Mouse (Mus musculus) hindbrain, embryonic 12.5 days (tissue): ENCODE measurements around the gene Smyd3. TPM values are rescaled to one million over a fixed set of nuclear protein-coding genes. Genes with fewer than 3 reads are reported as not detected.
A peak's percentile ranks its signal among the peaks of the same experiment; 100 is the strongest.

Experiments
- ATAC-seq: fragments of 200-750 bp; cut with Nextera tagmentation; 2 replicates; pipeline ENCODE4 v1.8.0; 2017; ENCODE audit warnings: moderate TSS enrichment; ENCODE audit not compliant: low FRiP score
- H3K27ac ChIP-seq: fragments of 300-500 bp; sonication (generic); 2 replicates; pipeline ENCODE4 v1.5.1; 2016; ENCODE audit warnings: mild to moderate bottlenecking
- H3K27me3 ChIP-seq: fragments of 300-500 bp; sonication (generic); 2 replicates; pipeline ENCODE4 v1.6.1; 2016; ENCODE audit warnings: mild to moderate bottlenecking
- H3K36me3 ChIP-seq: fragments of 300-500 bp; sonication (generic); 2 replicates; pipeline ENCODE4 v1.6.1; 2016; ENCODE audit warnings: mild to moderate bottlenecking
- H3K4me1 ChIP-seq: fragments of 300-500 bp; sonication (generic); 2 replicates; pipeline ENCODE4 v1.6.1; 2016
- H3K4me2 ChIP-seq: fragments of 300-500 bp; sonication (generic); replicated peaks from 2 replicates; pipeline ENCODE4 v1.6.1; 2016; ENCODE audit warnings: mild to moderate bottlenecking
- H3K4me3 ChIP-seq: fragments of 300-500 bp; sonication (generic); 2 replicates; pipeline ENCODE4 v1.5.1; 2016; ENCODE audit warnings: mild to moderate bottlenecking
- H3K9ac ChIP-seq: fragments of 300-500 bp; sonication (generic); 2 replicates; pipeline ENCODE4 v1.6.1; 2016; ENCODE audit warnings: mild to moderate bottlenecking, moderate library complexity
- H3K9me3 ChIP-seq: fragments of 300-500 bp; sonication (generic); replicated peaks from 2 replicates; pipeline ENCODE4 v1.6.1; 2016; ENCODE audit warnings: mild to moderate bottlenecking
- WGBS: fragments of 180-500 bp; shearing (Covaris S2); methylation state at CpG from one replicate; pipeline ENCODE4 v1.1.7; 2016; 5-methylcytosine and 5-hydroxymethylcytosine counted together
- polyA plus RNA-seq: library from polyadenylated mRNA; unstranded; fragments of >200 nt; fragmentation: Nextera tagmentation; extraction: Ambion mirVana; gene quantifications from 2 replicates; pipeline ENCODE4 v1.2.1, GENCODE M21; 2016

Smyd3 gene
- polyA plus RNA-seq, 1 experiment from 2014 or later: 19.4 TPM

DNA sequence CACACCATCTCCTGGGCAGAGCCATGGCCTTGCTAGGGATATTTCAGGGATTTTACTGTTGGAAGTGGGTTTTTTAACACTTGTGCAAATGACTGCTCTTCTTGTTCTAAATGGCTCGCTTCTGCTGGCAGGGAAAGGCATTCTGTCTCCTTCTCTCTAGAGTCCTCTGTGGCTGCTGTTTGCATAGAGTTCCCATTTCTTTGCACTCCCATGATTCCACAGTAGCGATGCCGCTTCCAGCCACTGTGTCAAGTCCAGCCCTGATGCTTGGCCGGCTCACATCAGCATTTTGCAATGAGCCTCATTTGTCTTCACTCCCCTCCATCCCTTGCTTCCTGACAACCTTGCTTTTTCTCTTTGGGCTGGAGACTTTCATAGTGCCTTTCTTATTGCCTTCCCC is 528.4 kb downstream of the Smyd3 start:
- Histone ChIP-seq H3K9me3 (no peaks in the 10 kb centered on the region), H3K27ac (peak overlapping the region; percentile 35), H3K4me3 (no peak overlapping the region), H3K4me2 (no peak overlapping the region), H3K9ac (no peak overlapping the region), H3K27me3 (no peaks in the 10 kb centered on the region), H3K36me3 (no peaks in the 10 kb centered on the region), H3K4me1 (peaks cover 21% of the 10 kb centered on the region)
- 66% methylated on average over 4 of the region's 4 CpGs for WGBS
- no peak for ATAC-seq

DNA sequence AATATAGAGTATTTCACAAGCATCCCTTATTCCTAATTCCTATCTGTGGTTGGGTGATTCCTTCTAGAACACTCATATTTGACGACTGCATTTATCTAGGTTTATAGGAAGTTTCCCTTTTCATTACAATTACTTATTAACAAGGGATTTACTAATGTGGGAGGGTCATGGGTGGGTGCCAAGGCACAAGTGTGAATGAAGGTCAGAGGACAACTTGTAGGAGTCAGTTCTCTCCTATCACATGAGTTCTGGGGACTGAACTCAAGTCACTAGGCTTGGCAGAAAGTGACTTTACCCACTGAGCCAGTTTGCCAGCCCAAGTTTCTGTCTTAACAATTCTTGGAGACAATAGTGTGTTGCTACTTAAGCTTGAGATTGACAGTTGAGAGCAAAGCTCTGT is 529.7 kb downstream of the Smyd3 start:
- peaks cover 21% of the 10 kb centered on the region for H3K4me1 ChIP-seq
- ATAC-seq: no peak
- no peaks in the 10 kb centered on the region for H3K27me3 ChIP-seq
- WGBS: 81% methylated on average over 1 of the region's 1 CpGs
- no peaks in the 10 kb centered on the region for H3K36me3 ChIP-seq
- H3K9ac ChIP-seq: no peak overlapping the region
- no peak overlapping the region for H3K4me3 ChIP-seq
- no peaks in the 10 kb centered on the region for H3K9me3 ChIP-seq
- no peak overlapping the region for H3K27ac ChIP-seq
- H3K4me2 ChIP-seq: no peak overlapping the region

DNA sequence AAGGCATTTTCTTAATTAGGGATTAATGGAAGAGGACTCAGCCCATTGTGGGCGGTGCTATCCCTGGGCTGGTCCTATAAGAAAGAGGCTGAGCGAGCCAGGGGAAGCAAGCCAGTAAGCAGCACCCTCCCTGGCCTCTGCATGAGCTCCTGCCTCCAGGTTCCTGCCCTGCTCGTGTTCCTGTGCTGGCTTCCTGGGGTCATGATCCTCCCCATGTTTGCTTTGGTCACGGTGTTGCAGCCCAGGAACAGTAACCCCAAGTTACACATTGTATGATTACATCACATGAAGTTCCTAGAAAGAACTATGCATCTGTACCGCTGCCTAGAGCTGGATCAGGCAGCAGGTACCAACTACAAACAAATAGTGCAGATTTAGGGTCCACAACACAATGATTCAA is 536.2 kb downstream of the Smyd3 start:
- no peaks in the 10 kb centered on the region for H3K36me3 ChIP-seq
- H3K27me3 ChIP-seq: no peaks in the 10 kb centered on the region
- ATAC-seq: no peak
- H3K4me2 ChIP-seq: no peak overlapping the region
- H3K9me3 ChIP-seq: no peaks in the 10 kb centered on the region
- H3K4me3 ChIP-seq: no peak overlapping the region
- no peak overlapping the region for H3K27ac ChIP-seq
- peaks cover 3% of the 10 kb centered on the region; the same call in 1 of the 2 replicates for H3K4me1 ChIP-seq
- H3K9ac ChIP-seq: no peak overlapping the region
- 71% methylated on average over 5 of the region's 5 CpGs for WGBS

DNA sequence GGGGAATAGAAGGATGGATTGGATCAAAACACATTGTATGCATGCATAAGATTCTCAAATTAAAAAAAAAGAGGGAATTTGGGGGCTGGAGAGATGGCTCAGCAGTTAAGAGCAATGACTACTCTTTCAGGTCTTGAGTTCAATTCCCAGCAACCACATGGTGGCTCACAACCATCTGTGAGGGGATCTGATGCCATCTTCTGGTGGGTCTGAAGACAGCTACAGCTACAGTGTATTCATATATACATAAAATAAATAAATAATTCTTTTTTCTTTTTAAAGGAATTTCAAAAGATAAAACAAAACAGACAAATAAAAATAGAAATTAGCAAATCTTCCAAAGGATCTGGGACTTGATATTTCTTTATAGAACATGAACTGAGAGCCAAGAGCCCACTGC is 537.7 kb downstream of the Smyd3 start:
- H3K4me2 ChIP-seq: no peak overlapping the region
- H3K27me3 ChIP-seq: no peaks in the 10 kb centered on the region
- no peak overlapping the region for H3K9ac ChIP-seq
- no peaks in the 10 kb centered on the region for H3K9me3 ChIP-seq
- H3K36me3 ChIP-seq: no peaks in the 10 kb centered on the region
- no peak overlapping the region for H3K4me3 ChIP-seq
- peaks cover 3% of the 10 kb centered on the region; the same call in 1 of the 2 replicates for H3K4me1 ChIP-seq
- H3K27ac ChIP-seq: no peak overlapping the region
- no peak for ATAC-seq

DNA sequence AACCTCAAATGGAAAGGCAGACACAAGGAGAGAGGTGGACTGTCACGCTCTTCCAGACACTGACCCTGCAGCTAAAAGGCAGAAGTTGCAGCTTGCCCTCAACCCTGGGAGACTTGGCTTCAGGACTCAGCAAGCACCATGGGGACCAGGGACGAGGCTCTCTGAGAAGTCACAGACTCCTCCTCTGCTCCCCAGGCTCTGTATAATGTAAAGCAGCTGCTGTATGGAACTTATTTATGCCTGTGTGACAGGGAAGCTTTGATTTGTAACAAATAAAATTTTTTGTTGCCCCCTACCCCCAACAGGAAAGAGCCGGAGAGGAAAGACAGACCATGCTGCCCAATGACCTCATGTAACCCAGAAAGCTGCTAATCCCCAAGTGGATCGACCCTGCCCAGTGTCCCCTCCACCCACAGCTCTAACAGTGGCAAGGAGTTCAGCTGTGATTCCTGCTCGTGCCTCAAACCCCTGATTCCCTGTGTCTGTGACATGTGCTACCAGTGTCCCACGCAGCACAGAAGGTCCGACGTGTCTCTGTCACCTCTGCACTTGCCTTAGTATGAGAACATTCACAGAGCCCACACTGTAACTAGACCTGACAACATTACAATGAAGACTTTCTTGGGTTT is 539.1 kb downstream of the Smyd3 start:
- Histone ChIP-seq H3K27ac (no peak overlapping the region), H3K9ac (no peak overlapping the region), H3K9me3 (no peaks in the 10 kb centered on the region), H3K27me3 (no peaks in the 10 kb centered on the region), H3K4me1 (peaks cover 3% of the 10 kb centered on the region; the same call in 1 of the 2 replicates), H3K4me2 (no peak overlapping the region), H3K36me3 (no peaks in the 10 kb centered on the region), H3K4me3 (no peak overlapping the region)
- no peak for ATAC-seq
- WGBS: 55% methylated on average over 8 of the region's 8 CpGs

DNA sequence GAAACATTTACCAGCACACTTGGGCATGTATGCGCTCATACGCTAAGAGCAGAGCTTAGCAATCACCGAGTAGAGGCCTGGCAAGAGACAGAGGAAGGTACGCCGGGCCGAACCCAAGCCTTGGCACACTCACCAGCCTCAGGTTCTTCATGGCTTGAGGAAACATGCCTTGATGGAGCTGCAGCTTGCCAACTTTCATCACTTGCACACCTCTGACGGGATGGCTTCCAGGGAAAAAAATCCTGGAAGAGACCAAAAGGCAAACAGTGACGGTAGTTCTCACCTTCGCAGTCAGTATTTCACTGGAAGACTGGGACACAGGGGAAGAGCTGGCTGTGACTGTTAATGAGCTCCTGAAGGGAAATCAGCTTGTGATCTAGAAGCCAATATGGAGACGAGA is 545.8 kb downstream of the Smyd3 start:
- Histone ChIP-seq H3K36me3 (no peaks in the 10 kb centered on the region), H3K27ac (no peak overlapping the region), H3K9ac (no peak overlapping the region), H3K4me1 (no peaks in the 10 kb centered on the region), H3K27me3 (no peaks in the 10 kb centered on the region), H3K4me2 (no peak overlapping the region), H3K4me3 (no peak overlapping the region), H3K9me3 (no peaks in the 10 kb centered on the region)
- WGBS: 97% methylated on average over 10 of the region's 10 CpGs
- no peak for ATAC-seq

DNA sequence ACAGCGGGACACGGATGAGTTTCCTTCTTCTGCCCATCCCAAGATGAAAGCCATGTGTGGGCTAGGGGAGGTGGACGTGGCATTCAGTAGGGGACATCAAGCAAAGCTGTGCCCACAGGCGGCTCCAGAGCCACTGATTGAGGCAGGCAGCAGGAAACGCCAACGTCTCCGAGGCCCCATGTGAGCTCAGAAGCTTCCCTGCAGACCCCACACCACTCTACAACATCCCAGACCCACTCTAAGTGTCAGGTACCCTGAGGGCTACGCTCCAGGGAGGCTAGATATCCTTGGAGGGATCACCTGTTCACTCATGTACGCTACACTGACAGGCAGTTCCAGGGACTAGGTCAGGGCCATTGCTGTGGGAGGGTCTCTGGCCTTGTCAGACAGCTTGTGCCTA is 556.2 kb downstream of the Smyd3 start:
- no peak for ATAC-seq
- Histone ChIP-seq H3K4me1 (peaks cover 9% of the 10 kb centered on the region), H3K9ac (no peak overlapping the region), H3K9me3 (no peaks in the 10 kb centered on the region), H3K4me3 (no peak overlapping the region), H3K27ac (no peak overlapping the region), H3K4me2 (no peak overlapping the region), H3K27me3 (no peaks in the 10 kb centered on the region), H3K36me3 (no peaks in the 10 kb centered on the region)
- WGBS: 86% methylated on average over 7 of the region's 9 CpGs

DNA sequence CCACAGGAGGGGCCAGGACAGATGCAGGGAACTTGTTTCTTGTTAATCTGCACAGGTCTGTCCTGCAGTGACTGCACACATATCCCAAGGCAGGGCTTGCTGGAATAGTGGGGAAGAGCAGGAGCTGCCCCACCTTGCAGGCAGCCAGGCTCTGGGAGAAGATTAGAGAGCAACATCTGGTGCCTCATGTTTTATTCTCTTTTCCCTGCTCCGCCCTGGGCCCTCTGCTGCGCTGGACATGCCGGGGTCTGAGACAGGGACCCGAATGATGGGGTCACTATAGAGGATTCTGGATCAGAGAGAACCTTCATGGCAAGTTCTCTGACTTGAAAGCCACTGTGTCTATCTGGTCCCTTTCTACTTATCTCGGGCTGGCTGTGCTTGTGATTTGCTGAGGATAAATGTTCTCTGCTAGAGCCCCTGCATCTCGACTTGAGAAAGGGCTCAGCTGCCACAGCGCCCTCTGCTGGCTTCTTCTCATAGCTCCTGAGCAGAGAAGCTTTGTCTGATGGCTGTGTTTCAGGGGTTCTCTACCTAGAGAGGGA is 557.8 kb downstream of the Smyd3 start:
- Histone ChIP-seq H3K4me2 (no peak overlapping the region), H3K27ac (0 out of 2 replicates have a peak overlapping the region, but pooled peaks have one; percentile 23), H3K4me3 (no peak overlapping the region), H3K9ac (no peak overlapping the region), H3K4me1 (peaks cover 9% of the 10 kb centered on the region), H3K9me3 (no peaks in the 10 kb centered on the region), H3K36me3 (no peaks in the 10 kb centered on the region), H3K27me3 (no peaks in the 10 kb centered on the region)
- ATAC-seq: peak; percentile 68
- WGBS: 46% methylated on average over 7 of the region's 7 CpGs

DNA sequence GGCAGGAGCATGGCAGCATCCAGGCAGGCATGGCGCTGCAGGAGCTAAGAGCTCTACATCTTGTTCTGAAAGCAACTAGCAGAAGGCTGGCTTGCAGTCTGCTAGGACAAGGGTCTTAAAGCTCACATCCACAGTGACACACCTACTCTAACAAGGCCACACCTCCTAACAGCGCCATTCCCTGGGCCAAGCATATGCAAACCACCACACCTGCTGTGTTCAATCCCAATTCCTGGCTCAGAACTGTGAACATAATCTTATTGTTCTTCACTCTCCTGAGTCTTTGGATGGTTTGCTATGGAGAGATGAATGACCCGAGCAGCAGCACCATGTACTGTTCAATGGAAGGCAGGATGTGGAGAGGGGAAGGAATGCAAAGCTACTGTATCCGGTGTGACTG is 559.2 kb downstream of the Smyd3 start:
- Histone ChIP-seq H3K4me3 (no peak overlapping the region), H3K36me3 (no peaks in the 10 kb centered on the region), H3K4me2 (no peak overlapping the region), H3K27me3 (no peaks in the 10 kb centered on the region), H3K9me3 (no peaks in the 10 kb centered on the region), H3K4me1 (peaks cover 9% of the 10 kb centered on the region), H3K9ac (no peak overlapping the region), H3K27ac (no peak overlapping the region)
- 76% methylated on average over 4 of the region's 4 CpGs for WGBS
- ATAC-seq: no peak

DNA sequence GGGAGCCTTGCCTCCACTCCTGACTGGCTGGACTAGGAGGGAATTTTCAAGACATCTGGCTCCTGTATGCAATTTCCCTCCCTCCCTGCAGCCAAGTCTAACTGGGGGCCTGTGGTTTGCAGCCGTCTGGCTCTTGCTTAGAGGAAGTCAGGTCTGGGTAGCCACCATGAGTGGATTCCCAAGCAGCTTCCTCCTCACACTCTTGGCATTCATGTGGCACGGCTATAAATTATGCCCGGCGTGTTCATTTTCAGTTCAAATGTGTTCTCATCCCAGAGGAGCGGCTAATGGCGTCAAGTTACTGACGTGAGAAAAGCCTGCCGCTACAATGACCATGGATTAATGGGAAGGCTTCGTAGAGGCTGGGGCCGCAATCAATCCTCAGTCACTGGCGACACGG is 564.9 kb downstream of the Smyd3 start:
- peaks cover 7% of the 10 kb centered on the region for H3K9me3 ChIP-seq
- no peaks in the 10 kb centered on the region for H3K27me3 ChIP-seq
- H3K36me3 ChIP-seq: no peaks in the 10 kb centered on the region
- no peak overlapping the region for H3K9ac ChIP-seq
- WGBS: 59% methylated on average over 12 of the region's 12 CpGs
- H3K4me2 ChIP-seq: no peak overlapping the region
- ATAC-seq: no peak
- no peak overlapping the region for H3K4me3 ChIP-seq
- H3K27ac ChIP-seq: no peak overlapping the region; the same call in 1 of the 2 replicates
- H3K4me1 ChIP-seq: peaks cover 9% of the 10 kb centered on the region

DNA sequence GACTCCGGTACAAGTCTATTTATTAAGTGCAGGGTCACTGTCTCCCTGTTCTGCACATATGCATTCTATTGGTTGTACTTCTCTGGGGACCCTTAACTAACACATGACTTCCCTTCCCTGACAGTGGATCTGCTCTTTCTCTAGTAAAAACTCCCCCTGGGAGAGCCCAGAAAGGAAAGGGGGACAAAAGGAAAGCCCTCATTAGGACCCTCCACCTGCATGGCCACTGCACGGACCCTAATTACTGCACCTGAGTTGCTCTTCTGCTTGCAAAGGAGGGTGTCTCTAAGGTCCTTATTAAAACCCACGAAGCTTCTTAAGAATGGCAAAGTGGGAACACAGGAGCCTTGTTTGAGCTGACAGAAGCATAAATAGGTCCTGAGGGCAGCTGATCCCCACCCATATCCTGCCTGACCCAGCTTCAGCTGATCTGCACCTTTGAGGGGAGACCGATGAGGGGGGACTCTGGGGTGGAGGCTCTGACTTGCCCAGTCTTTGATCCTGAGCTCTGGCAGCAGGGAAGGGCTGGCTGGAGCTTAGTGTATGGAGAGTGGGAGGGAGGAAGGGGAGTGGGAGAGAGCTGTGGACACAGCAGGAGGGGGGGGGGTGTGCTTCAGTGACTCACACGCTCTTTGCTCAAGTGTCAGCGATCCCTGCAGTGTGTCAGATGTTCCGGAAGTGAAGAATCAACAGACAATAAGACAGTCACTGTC is 575.4 kb downstream of the Smyd3 start:
- H3K9me3 ChIP-seq: no peaks in the 10 kb centered on the region
- H3K4me3 ChIP-seq: no peak overlapping the region
- no peaks in the 10 kb centered on the region for H3K27me3 ChIP-seq
- peaks cover 13% of the 10 kb centered on the region for H3K4me1 ChIP-seq
- whole genome bisulfite sequencing: 40% methylated on average over 7 of the region's 7 CpGs
- H3K27ac ChIP-seq: no peak overlapping the region
- H3K9ac ChIP-seq: no peak overlapping the region
- ATAC-seq: peak; percentile 60; the same call in 1 of the 2 replicates
- no peak overlapping the region for H3K4me2 ChIP-seq
- H3K36me3 ChIP-seq: no peaks in the 10 kb centered on the region

DNA sequence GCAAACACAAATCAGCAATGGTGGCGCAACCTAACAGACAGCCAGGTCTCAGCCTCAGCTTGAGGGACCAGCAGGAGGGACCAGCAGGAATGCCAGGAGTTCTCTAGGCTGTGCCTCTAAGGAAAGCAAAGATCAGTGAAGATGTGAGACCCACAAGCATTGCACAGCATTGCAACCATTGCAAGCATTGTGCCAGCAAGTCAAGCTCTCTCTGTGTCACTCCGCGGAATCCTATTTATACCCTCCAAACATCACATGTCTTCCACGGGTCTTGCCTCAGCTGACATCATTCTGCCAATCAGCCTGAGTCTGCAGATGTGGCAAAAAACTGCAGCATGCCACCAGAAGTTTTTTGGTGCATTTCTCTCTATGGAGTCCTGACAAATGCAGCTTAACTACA is 577.5 kb downstream of the Smyd3 start:
- no peak overlapping the region for H3K4me3 ChIP-seq
- H3K27me3 ChIP-seq: no peaks in the 10 kb centered on the region
- no peak for ATAC-seq
- H3K4me1 ChIP-seq: peaks cover 17% of the 10 kb centered on the region
- H3K27ac ChIP-seq: no peak overlapping the region
- no peaks in the 10 kb centered on the region for H3K36me3 ChIP-seq
- WGBS: 83% methylated on average over 4 of the region's 4 CpGs
- H3K9me3 ChIP-seq: no peaks in the 10 kb centered on the region
- H3K4me2 ChIP-seq: no peak overlapping the region
- no peak overlapping the region for H3K9ac ChIP-seq

DNA sequence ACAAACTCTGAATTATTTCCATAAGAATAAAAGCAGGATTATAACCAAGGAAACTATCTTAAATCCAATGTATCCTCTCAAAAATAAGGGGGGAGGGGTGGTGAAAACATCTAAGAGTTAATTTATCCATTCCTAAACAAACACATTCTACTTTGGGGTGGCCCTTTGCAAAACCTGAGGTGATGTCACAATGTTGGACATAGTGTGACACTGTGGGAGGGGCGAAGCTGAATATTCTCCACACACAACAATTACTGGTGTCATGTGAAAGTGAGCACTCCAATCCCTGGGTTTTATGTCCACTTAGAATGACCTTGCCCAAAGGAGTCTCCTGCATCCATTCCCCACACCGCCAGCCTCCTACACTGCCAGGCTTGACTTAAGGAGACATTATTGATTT is 580.9 kb downstream of the Smyd3 start:
- 82% methylated on average over 2 of the region's 2 CpGs for WGBS
- H3K4me3 ChIP-seq: no peak overlapping the region
- H3K9me3 ChIP-seq: no peaks in the 10 kb centered on the region
- H3K4me2 ChIP-seq: no peak overlapping the region
- no peaks in the 10 kb centered on the region for H3K27me3 ChIP-seq
- no peak overlapping the region for H3K9ac ChIP-seq
- peaks cover 6% of the 10 kb centered on the region; the same call in 1 of the 2 replicates for H3K36me3 ChIP-seq
- H3K27ac ChIP-seq: no peak overlapping the region
- H3K4me1 ChIP-seq: peaks cover 9% of the 10 kb centered on the region; the same call in 1 of the 2 replicates
- ATAC-seq: no peak
